Mouse (Mus musculus) CH12.LX (cell line): Measurements from ENCODE around the gene Gm11146. TPM values are rescaled to one million over a fixed set of nuclear protein-coding genes. Genes with fewer than 3 reads are reported as not detected.

Source experiments
- DNase-seq: peaks from one replicate; pipeline ENCODE4 v3.0.0-alpha.2; 2013; ENCODE audit errors: extremely low read depth
- H3K27ac ChIP-seq: 2 replicates; pipeline ENCODE4 v1.5.1; 2012; ENCODE audit warnings: low read depth, mild to moderate bottlenecking, control low read depth, moderate library complexity; ENCODE audit not compliant: insufficient read depth
- H3K27me3 ChIP-seq: replicated peaks from 2 replicates; pipeline ENCODE3; 2012; ENCODE audit warnings: inconsistent platforms
- H3K36me3 ChIP-seq, 2 experiments: replicated peaks in 1 of 2; 2 replicates each; pipeline versions ENCODE3 to v1.6.1; 2012; ENCODE audit warnings: inconsistent platforms in 1 of 2, low read length in 1 of 2, mild to moderate bottlenecking in 1 of 2, mixed read lengths in 1 of 2, moderate library complexity in 1 of 2; ENCODE audit not compliant: control insufficient read depth in 1 of 2, insufficient read depth in 1 of 2
- H3K4me1 ChIP-seq, 2 experiments: 2 replicates each; pipeline ENCODE4 v1.6.1; 2012; ENCODE audit warnings: inconsistent platforms in 1 of 2, moderate library complexity in 1 of 2; ENCODE audit not compliant: insufficient read depth in 2 of 2, control insufficient read depth in 1 of 2
- H3K4me2 ChIP-seq: 2 replicates; pipeline ENCODE4 v1.6.1; 2012; ENCODE audit warnings: low read depth, mild to moderate bottlenecking, control low read depth; ENCODE audit not compliant: poor library complexity, insufficient read depth, severe bottlenecking
- H3K4me3 ChIP-seq, 3 experiments: fragments of 150-350 bp in 1 of 3; sonication (generic) in 1 of 3; replicated peaks in 1 of 3; 2 replicates each; pipeline versions ENCODE3 to v1.5.1; 2011 to 2012; ENCODE audit warnings: low read depth in 2 of 3, low read length in 2 of 3, mild to moderate bottlenecking in 2 of 3, moderate library complexity in 2 of 3, control low read depth in 1 of 3, improper control_type of control experiment in 1 of 3, inconsistent platforms in 1 of 3, mixed read lengths in 1 of 3; ENCODE audit not compliant: poor library complexity in 1 of 3
- H3K79me2 ChIP-seq: replicated peaks from 2 replicates; pipeline ENCODE4 v1.6.1; 2012; ENCODE audit warnings: mild to moderate bottlenecking, moderate library complexity; ENCODE audit not compliant: control insufficient read depth, poor library complexity, insufficient read depth, severe bottlenecking; ENCODE audit errors: extremely low read depth
- H3K9ac ChIP-seq: 2 replicates; pipeline ENCODE4 v1.6.1; 2012; ENCODE audit warnings: low read depth, mild to moderate bottlenecking, control low read depth, moderate library complexity; ENCODE audit not compliant: insufficient read depth
- H3K9me3 ChIP-seq: replicated peaks from 2 replicates; pipeline ENCODE3; 2012; ENCODE audit warnings: low read length, inconsistent platforms, mixed read lengths
- CHD1 ChIP-seq: IDR thresholded peaks from 2 replicates; pipeline ENCODE4 v1.6.1; 2012; ENCODE audit warnings: low read depth, low read length, improper control_type of control experiment, inconsistent platforms
- CTCF ChIP-seq, 2 experiments: IDR thresholded peaks in 1 of 2; conservative IDR thresholded peaks in 1 of 2; 2 replicates each; pipeline ENCODE4 v1.5.1; 2011 to 2012; ENCODE audit warnings: low read depth in 2 of 2, low read length in 2 of 2, improper control_type of control experiment in 1 of 2, inconsistent platforms in 1 of 2, mild to moderate bottlenecking in 1 of 2, moderate library complexity in 1 of 2
- E2F4 ChIP-seq: IDR thresholded peaks from 2 replicates; pipeline ENCODE4 v1.6.1; 2011; ENCODE audit warnings: low read depth, low read length, improper control_type of control experiment; ENCODE audit not compliant: insufficient replicate concordance
- EP300 ChIP-seq: IDR thresholded peaks from 2 replicates; pipeline ENCODE4 v1.6.1; 2011; ENCODE audit warnings: low read length, improper control_type of control experiment
- JUN ChIP-seq: IDR thresholded peaks from 2 replicates; pipeline ENCODE4 v1.6.1; 2011; ENCODE audit warnings: low read depth, mild to moderate bottlenecking, low read length, improper control_type of control experiment, moderate library complexity; ENCODE audit not compliant: insufficient read depth
- KAT2A ChIP-seq: IDR thresholded peaks from 2 replicates; pipeline ENCODE4 v1.6.1; 2012; ENCODE audit warnings: low read length, improper control_type of control experiment, inconsistent platforms; ENCODE audit not compliant: insufficient replicate concordance
- MAFK ChIP-seq: IDR thresholded peaks from 2 replicates; pipeline ENCODE4 v1.6.1; 2011; ENCODE audit warnings: low read length, improper control_type of control experiment; ENCODE audit not compliant: insufficient replicate concordance
- MAZ ChIP-seq: IDR thresholded peaks from 2 replicates; pipeline ENCODE4 v1.6.1; 2012; ENCODE audit warnings: low read depth, mild to moderate bottlenecking, inconsistent platforms, low read length, improper control_type of control experiment, moderate library complexity
- RAD21 ChIP-seq: IDR thresholded peaks from 2 replicates; pipeline ENCODE4 v1.6.1; 2011; ENCODE audit warnings: low read depth, mild to moderate bottlenecking, low read length, improper control_type of control experiment, moderate library complexity
- RCOR1 ChIP-seq: conservative IDR thresholded peaks from 2 replicates; pipeline ENCODE4 v1.6.1; 2012; ENCODE audit warnings: low read depth, mild to moderate bottlenecking, inconsistent platforms, low read length, improper control_type of control experiment
- TBP ChIP-seq: conservative IDR thresholded peaks from 2 replicates; pipeline ENCODE4 v1.6.1; 2011; ENCODE audit warnings: low read depth, low read length, improper control_type of control experiment
- TCF12 ChIP-seq: IDR thresholded peaks from 2 replicates; pipeline ENCODE4 v1.6.1; 2014; ENCODE audit warnings: low read depth, mild to moderate bottlenecking, inconsistent platforms, low read length, improper control_type of control experiment
- UBTF ChIP-seq: IDR thresholded peaks from 2 replicates; pipeline ENCODE4 v1.6.1; 2012; ENCODE audit warnings: low read depth, mild to moderate bottlenecking, inconsistent platforms, low read length, improper control_type of control experiment, moderate library complexity
- ZC3H11A ChIP-seq: IDR thresholded peaks from 2 replicates; pipeline ENCODE4 v1.6.1; 2012; ENCODE audit warnings: low read depth, mild to moderate bottlenecking, inconsistent platforms, low read length, improper control_type of control experiment
- ZMIZ1 ChIP-seq: IDR thresholded peaks from 2 replicates; pipeline ENCODE4 v1.6.1; 2012; ENCODE audit warnings: low read depth, mild to moderate bottlenecking, inconsistent platforms, low read length, improper control_type of control experiment
- dilution Hi-C: fragments of 300-500 bp; cut with MboI; formaldehyde crosslinking; loops from 2 replicates; pipeline ENCODE4 v1.14.3; 2020; ENCODE audit warnings: low sequenced_read_pairs; ENCODE audit not compliant: extremely low pct_unique_long_range_greater_than_20kb, extremely low pct_ligation_motif_present
- in situ Hi-C: fragments of 300-500 bp; cut with MboI; formaldehyde crosslinking; loops from 3 replicates; pipeline ENCODE4 v1.14.3; 2019; ENCODE audit warnings: low sequenced_read_pairs, low pct_ligation_motif_present, low pct_unique_long_range_greater_than_20kb, mixed read lengths
- polyA plus RNA-seq: library from polyadenylated mRNA; unstranded; fragments of >175 nt; gene quantifications from 2 replicates; pipeline ENCODE4 v1.2.1, GENCODE M21; 2012; ENCODE audit warnings: low read depth; ENCODE audit not compliant: insufficient read length
- total RNA-seq, 2 experiments: library from RNA; depleted of rRNA; stranded (reverse); fragments of 300-350 nt in 1 of 2; fragments of >200 nt in 1 of 2; gene quantifications; 2 replicates each; pipeline ENCODE4 v1.2.3; 2012 to 2014

Gm11146 gene
- total and polyA plus RNA-seq, 3 experiments = not detected

DNA sequence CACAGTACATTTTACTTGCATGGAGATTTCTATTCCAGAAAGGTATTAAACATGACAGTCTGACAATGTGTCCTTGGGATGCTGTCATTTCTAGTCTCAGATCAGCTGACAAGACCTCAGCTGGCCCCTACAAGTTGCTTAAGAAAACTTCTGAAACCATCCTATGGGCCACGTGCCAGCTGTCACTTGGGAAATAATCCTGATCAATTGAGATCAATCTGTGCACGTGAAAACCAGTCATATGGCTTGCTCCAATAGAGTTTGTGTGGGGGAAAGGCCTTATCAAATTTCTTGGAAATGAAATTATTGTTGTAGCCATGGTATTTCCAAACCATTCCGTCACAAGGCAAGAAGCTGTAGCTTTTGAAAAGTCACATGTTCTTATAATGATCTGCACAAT is 50.8 kb downstream of the Gm11146 start:
- in situ Hi-C loops (no loop called here), dilution Hi-C loops (no loop called here)
- no peak overlapping the region for H3K4me2 ChIP-seq
- peaks cover 18% of the 10 kb centered on the region for H3K9me3 ChIP-seq
- no peaks in the 10 kb centered on the region for H3K27me3 ChIP-seq
- TF ChIP-seq E2F4 = no peak
- no peak for TF ChIP-seq RCOR1
- no peak for TF ChIP-seq UBTF
- no peak for TF ChIP-seq CTCF (conservative IDR thresholded peaks at IDR 0.05 in 1 of 2, IDR thresholded peaks at IDR 0.05 in 1 of 2; ENCODE audit: low read depth in 2 of 2, low read length in 2 of 2)
- no peak for TF ChIP-seq TBP
- TF ChIP-seq TCF12 = no peak
- TF ChIP-seq KAT2A = no peak
- no peak for TF ChIP-seq RAD21
- TF ChIP-seq MAFK = no peak
- no peak for TF ChIP-seq ZC3H11A
- TF ChIP-seq EP300 = no peak
- no peak for TF ChIP-seq ZMIZ1
- no peak for TF ChIP-seq JUN
- TF ChIP-seq CHD1 = no peak
- no peak for TF ChIP-seq MAZ
- TF ChIP-seq, all 38 proteins: peak for 0
- Histone ChIP-seq H3K27ac (no peak overlapping the region), H3K79me2 (no peaks in the 10 kb centered on the region), H3K4me1 (no peaks in the 10 kb centered on the region), H3K4me3 (no peak overlapping the region), H3K9ac (no peak overlapping the region), H3K36me3 (no peaks in the 10 kb centered on the region)
- no peak for DNase-seq
